Mouse (Mus musculus) left cerebral cortex, adult 2 months (tissue): ENCODE data around the gene Ppfibp1. TPM values are rescaled to one million over a fixed set of nuclear protein-coding genes. Genes with fewer than 3 reads are reported as not detected.

Experiments used
- DNase-seq, 2 experiments: peaks; one replicate each; pipeline ENCODE4 v3.0.0; 2021 to 2022; ENCODE audit warnings: low spot score in 2 of 2, mixed read lengths in 1 of 2; ENCODE audit errors: extremely low spot score in 1 of 2
- H3K27ac ChIP-seq: fragments of 200-600 bp; 2 replicates; pipeline ENCODE4 v1.8.1; 2022
- H3K4me3 ChIP-seq: fragments of 200-600 bp; 2 replicates; pipeline ENCODE4 v1.8.1; 2022
- CTCF ChIP-seq: fragments of 200-600 bp; IDR thresholded peaks from 2 replicates; pipeline ENCODE4 v1.8.1; 2022; ENCODE audit warnings: antibody characterized with exemption, mild to moderate bottlenecking, moderate library complexity
- intact Hi-C: fragments of 180-260 bp; cut with DNase I; formaldehyde crosslinking; loops from one replicate; pipeline ENCODE4 v1.15.1; 2025
- total RNA-seq, 2 experiments: library from RNA; stranded (reverse); gene quantifications; 2 replicates each; pipeline ENCODE4 v1.2.3; 2021

Ppfibp1 gene
- total RNA-seq, 2 experiments from 2014 or later = 61.0 to 61.6 TPM

GRCm38 (mm10) chr6:146884171-146884570, 4.1 kb upstream of the Ppfibp1 start:
- no peak for DNase-seq
- no peak for TF ChIP-seq CTCF
- intact Hi-C loops = no loop called here
- no peak overlapping the region for H3K27ac ChIP-seq
- H3K4me3 ChIP-seq = no peak overlapping the region

- TF ChIP-seq CTCF = no peak
- no peak overlapping the region for H3K4me3 ChIP-seq
- no peak overlapping the region for H3K27ac ChIP-seq
- DNase-seq = no peak
- intact Hi-C loops = no loop called here
These were observed 3.4 kb upstream of the Ppfibp1 start for GRCm38 (mm10) chr6:146884851-146885250.

- Histone ChIP-seq H3K27ac (peak overlapping the region; percentile 84), H3K4me3 (peak overlapping the region; percentile 58)
- no peak for TF ChIP-seq CTCF
- intact Hi-C loops = no loop called here
- DNase-seq = no peak
These were observed 588 bp downstream of the Ppfibp1 start for GRCm38 (mm10) chr6:146888660-146889490.

GRCm38 (mm10) chr6:146890215-146890614, 1.9 kb downstream of the Ppfibp1 start:
- no peak for DNase-seq
- no peak overlapping the region for H3K27ac ChIP-seq
- peak overlapping the region; percentile 58; the same call in 1 of the 2 replicates for H3K4me3 ChIP-seq
- intact Hi-C loops = no loop called here
- no peak for TF ChIP-seq CTCF

GRCm38 (mm10) chr6:146890633-146891032, 2.3 kb downstream of the Ppfibp1 start:
- peak overlapping the region; percentile 58; the same call in 1 of the 2 replicates for H3K4me3 ChIP-seq

GRCm38 (mm10) chr6:146893890-146894289, 5.6 kb downstream of the Ppfibp1 start:
- H3K27ac ChIP-seq = no peak overlapping the region
- intact Hi-C loops = no loop called here
- no peak overlapping the region for H3K4me3 ChIP-seq
- no peak for DNase-seq
- TF ChIP-seq CTCF = no peak

More at GRCm38 (mm10) chr6:146890633-146891032, 2.3 kb downstream of the Ppfibp1 start:
- DNase-seq = no peak
- no peak for TF ChIP-seq CTCF
- H3K27ac ChIP-seq = no peak overlapping the region
- intact Hi-C loops = no loop called here

GRCm38 (mm10) chr6:146898709-146899108, 10.4 kb downstream of the Ppfibp1 start:
- TF ChIP-seq CTCF = no peak
- no peak overlapping the region for H3K4me3 ChIP-seq
- intact Hi-C loops = no loop called here
- DNase-seq = no peak
- no peak overlapping the region for H3K27ac ChIP-seq

GRCm38 (mm10) chr6:146899647-146900046, 11.4 kb downstream of the Ppfibp1 start:
- Histone ChIP-seq H3K4me3 (no peak overlapping the region), H3K27ac (no peak overlapping the region)
- no peak for DNase-seq
- no peak for TF ChIP-seq CTCF
- intact Hi-C loops = no loop called here

- no peak overlapping the region for H3K27ac ChIP-seq
- intact Hi-C loops = no loop called here
- TF ChIP-seq CTCF = no peak; the same call in 1 of the 2 replicates
- no peak overlapping the region for H3K4me3 ChIP-seq
- no peak for DNase-seq
These were observed 13.6 kb downstream of the Ppfibp1 start for GRCm38 (mm10) chr6:146901929-146902328.

- intact Hi-C loops = no loop called here
- Histone ChIP-seq H3K27ac (no peak overlapping the region), H3K4me3 (no peak overlapping the region)
- TF ChIP-seq CTCF = no peak
- DNase-seq = no peak
These were observed 15.3 kb downstream of the Ppfibp1 start for GRCm38 (mm10) chr6:146903632-146904031.

GRCm38 (mm10) chr6:146904707-146905106, 16.4 kb downstream of the Ppfibp1 start:
- Histone ChIP-seq H3K4me3 (no peak overlapping the region), H3K27ac (no peak overlapping the region)
- intact Hi-C loops = no loop called here
- TF ChIP-seq CTCF = no peak
- DNase-seq = no peak

- Histone ChIP-seq H3K27ac (no peak overlapping the region), H3K4me3 (no peak overlapping the region)
- TF ChIP-seq CTCF = no peak
- no peak for DNase-seq
- intact Hi-C loops = no loop called here
These were observed 17.9 kb downstream of the Ppfibp1 start for GRCm38 (mm10) chr6:146906000-146906786.
